Mouse (Mus musculus) bone marrow macrophage, adult 2 months (primary cell): ENCODE results near the gene Aldh18a1.

Experiments used
- CTCF ChIP-seq: IDR thresholded peaks from 2 replicates; pipeline ENCODE4 v1.5.1; 2012; ENCODE audit warnings: low read depth, mild to moderate bottlenecking, low read length, moderate library complexity
- POLR2A ChIP-seq: IDR thresholded peaks from 2 replicates; pipeline ENCODE4 v1.6.1; 2012; ENCODE audit warnings: mild to moderate bottlenecking, low read depth, low read length, borderline replicate concordance

DNA sequence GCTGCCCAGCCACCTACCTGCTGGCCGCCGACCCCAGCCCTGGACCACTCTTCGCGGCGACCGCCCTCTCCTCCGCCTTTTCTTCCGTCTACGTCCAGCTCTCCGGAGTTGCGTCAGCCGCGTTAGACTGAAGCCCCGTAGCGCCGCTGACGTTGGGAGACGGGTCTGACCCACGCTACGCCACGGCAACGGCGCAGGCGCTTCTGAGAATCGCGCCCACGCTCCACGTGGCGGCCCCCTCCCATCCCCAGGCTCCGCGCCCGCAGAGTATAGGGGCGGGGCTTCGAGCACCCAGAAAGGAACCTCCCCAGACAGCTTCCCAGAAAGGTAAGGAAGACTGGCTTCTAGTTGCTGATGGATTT, at the start of gene Aldh18a1:
- TF ChIP-seq POLR2A (no peak), CTCF (no peak)
